Mouse (Mus musculus): Measurements from ENCODE around the gene Ddx17. TPM values are rescaled to one million over a fixed set of nuclear protein-coding genes. Genes with fewer than 3 reads are reported as not detected.

The Ddx17 gene
- total RNA-seq, 2 experiments from 2014 or later, result 69.9 to 83.9 TPM

Small RNAs within 50 kb of the gene (microRNA-seq; reads per million reads assigned to microRNA genes)
- 0 reads per million in 2 experiments for gene Gm27903

Other genes starting within 250 kb of the Ddx17 start
- gene Pla2g6, start 218.4 kb downstream of the Ddx17 start, total RNA-seq (2021), result 10 to 100 TPM in 1 of 2 experiments, 1 to 10 TPM in 1; 9.4 to 11.3 TPM
- gene Maff, start 200.1 kb downstream of the Ddx17 start, total RNA-seq (2021), result 10 to 100 TPM; 12.8 to 17.6 TPM
- gene Tmem184b, start 143.2 kb downstream of the Ddx17 start, total RNA-seq (2021), result 10 to 100 TPM; 34.8 to 36.7 TPM
- 10 to 100 TPM; 40.2 to 44.3 TPM for gene Csnk1e, start 91.2 kb downstream of the Ddx17 start, total RNA-seq (2021)
- gene Kcnj4, start 41.5 kb downstream of the Ddx17 start, total RNA-seq (2021), result 1 to 10 TPM; 1.4 to 1.5 TPM
- 1 to 10 TPM; 3.3 to 4.3 TPM for gene Kdelr3, start 30.3 kb downstream of the Ddx17 start, total RNA-seq (2021)
- not detected for gene Dmc1, start 58.4 kb upstream of the Ddx17 start, total RNA-seq (2021)
- under 1 TPM; 0.37 to 0.77 TPM for gene Fam227a, start 112.2 kb upstream of the Ddx17 start, total RNA-seq (2021)
- gene Cby1, start 112.5 kb upstream of the Ddx17 start, total RNA-seq (2021), result 10 to 100 TPM; 18.7 to 23.6 TPM
- gene Tomm22, start 124.1 kb upstream of the Ddx17 start, total RNA-seq (2021), result 100 to 1,000 TPM; 112 to 126 TPM
- 10 to 100 TPM; 23.4 to 26.2 TPM for gene Josd1, start 141.2 kb upstream of the Ddx17 start, total RNA-seq (2021)
- 10 to 100 TPM; 26.0 to 28.8 TPM for gene Gtpbp1, start 144.1 kb upstream of the Ddx17 start, total RNA-seq (2021)
- 10 to 100 TPM; 79.1 to 89.1 TPM for gene Sun2, start 195.8 kb upstream of the Ddx17 start, total RNA-seq (2021)
- gene Dnal4, start 231.1 kb upstream of the Ddx17 start, total RNA-seq (2021), result 10 to 100 TPM; 16.9 to 22.0 TPM